Mouse (Mus musculus) liver, adult 2 months (tissue): ENCODE data around the gene Tdrd3. TPM values are rescaled to one million over a fixed set of nuclear protein-coding genes. Genes with fewer than 3 reads are reported as not detected.

Experiments
- DNase-seq: peaks from one replicate; pipeline ENCODE4 v3.0.0-alpha.2; 2011; ENCODE audit warnings: low read depth, low spot score; ENCODE audit errors: extremely low read depth
- H3K27ac ChIP-seq: fragments of 200-500 bp; replicated peaks from 2 replicates; pipeline ENCODE4 v1.5.1; 2012; ENCODE audit warnings: low read depth, mild to moderate bottlenecking, control low read depth, inconsistent platforms, low read length; ENCODE audit not compliant: insufficient read depth
- H3K27me3 ChIP-seq: fragments of 200-500 bp; 2 replicates; pipeline ENCODE4 v1.6.1; 2012; ENCODE audit warnings: mild to moderate bottlenecking, moderate library complexity, low read length, inconsistent platforms; ENCODE audit not compliant: control insufficient read depth, insufficient read depth
- H3K36me3 ChIP-seq: fragments of 200-500 bp; 2 replicates; pipeline ENCODE4 v1.6.1; 2012; ENCODE audit warnings: low read length, inconsistent platforms; ENCODE audit not compliant: control insufficient read depth, insufficient read depth
- H3K4me1 ChIP-seq: fragments of 200-500 bp; 2 replicates; pipeline ENCODE4 v1.6.1; 2011; ENCODE audit warnings: low read length; ENCODE audit not compliant: control insufficient read depth, insufficient read depth
- H3K4me3 ChIP-seq: fragments of 200-500 bp; 2 replicates; pipeline ENCODE4 v1.5.1; 2011; ENCODE audit warnings: low read depth, mild to moderate bottlenecking, control low read depth, low read length, moderate library complexity; ENCODE audit not compliant: insufficient read depth
- H3K79me2 ChIP-seq: fragments of 200-500 bp; 2 replicates; pipeline ENCODE4 v1.6.1; 2012; ENCODE audit warnings: inconsistent platforms, mild to moderate bottlenecking, low read length, moderate library complexity; ENCODE audit not compliant: control insufficient read depth, insufficient read depth
- H3K9ac ChIP-seq: fragments of 200-500 bp; 2 replicates; pipeline ENCODE4 v1.6.1; 2012; ENCODE audit warnings: low read depth, mild to moderate bottlenecking, control low read depth, inconsistent platforms, low read length
- CTCF ChIP-seq: fragments of 200-500 bp; IDR thresholded peaks from 2 replicates; pipeline ENCODE4 v1.5.1; 2011; ENCODE audit warnings: low read depth, low read length, control low read depth
- POLR2A ChIP-seq: fragments of 200-500 bp; IDR thresholded peaks from 2 replicates; pipeline ENCODE4 v1.6.1; 2011; ENCODE audit warnings: low read length, control low read depth; ENCODE audit not compliant: insufficient read depth; ENCODE audit errors: extremely low read depth
- WGBS: fragments of 180-500 bp; shearing (Covaris S2); methylation state at CpG from one replicate; pipeline ENCODE4 v1.1.7; 2018; 5-methylcytosine and 5-hydroxymethylcytosine counted together
- polyA plus RNA-seq: library from polyadenylated mRNA; depleted of rRNA; stranded (reverse); fragments of >200 nt; gene quantifications from 2 replicates; pipeline ENCODE4 v1.2.3, GENCODE M21; 2012
- total RNA-seq: library from RNA; depleted of rRNA; stranded (reverse); fragments of >200 nt; gene quantifications from 2 replicates; pipeline ENCODE4 v1.2.3, GENCODE M21; 2014

Tdrd3 gene
- total and polyA plus RNA-seq, 2 experiments, result 1.1 to 9.7 TPM

- H3K4me3 ChIP-seq, result no peak overlapping the region
- H3K4me1 ChIP-seq, result no peaks in the 10 kb centered on the region
- DNase-seq, result peak; percentile 9
- no peak overlapping the region for H3K9ac ChIP-seq
- TF ChIP-seq CTCF (no peak), POLR2A (no peak)
- WGBS, result 68% methylated on average over 9 of the region's 9 CpGs
- no peaks in the 10 kb centered on the region for H3K79me2 ChIP-seq
- no peaks in the 10 kb centered on the region for H3K36me3 ChIP-seq
- H3K27ac ChIP-seq, result no peak overlapping the region
- H3K27me3 ChIP-seq, result no peaks in the 10 kb centered on the region
Observed at GRCm38 (mm10) chr14:87563841-87564240, 147.4 kb downstream of the Tdrd3 start.

- Histone ChIP-seq H3K4me1 (no peaks in the 10 kb centered on the region), H3K36me3 (no peaks in the 10 kb centered on the region), H3K27ac (no peak overlapping the region), H3K9ac (no peak overlapping the region), H3K27me3 (no peaks in the 10 kb centered on the region), H3K79me2 (no peaks in the 10 kb centered on the region), H3K4me3 (no peak overlapping the region)
- DNase-seq, result no peak
- 31% methylated on average over 7 of the region's 7 CpGs for WGBS
- no peak for TF ChIP-seq CTCF
Observed at GRCm38 (mm10) chr14:87566211-87566610, 149.8 kb downstream of the Tdrd3 start.

GRCm38 (mm10) chr14:87567034-87567461, 150.6 kb downstream of the Tdrd3 start:
- Histone ChIP-seq H3K27ac (no peak overlapping the region), H3K4me1 (no peaks in the 10 kb centered on the region), H3K4me3 (no peak overlapping the region), H3K79me2 (no peaks in the 10 kb centered on the region), H3K9ac (no peak overlapping the region), H3K36me3 (no peaks in the 10 kb centered on the region), H3K27me3 (no peaks in the 10 kb centered on the region)
- no peak for TF ChIP-seq CTCF
- no peak for TF ChIP-seq POLR2A
- DNase-seq, result no peak
- whole genome bisulfite sequencing, result 27% methylated on average over 3 of the region's 3 CpGs

- Histone ChIP-seq H3K4me1 (no peaks in the 10 kb centered on the region), H3K27me3 (no peaks in the 10 kb centered on the region), H3K79me2 (no peaks in the 10 kb centered on the region), H3K36me3 (no peaks in the 10 kb centered on the region), H3K9ac (no peak overlapping the region), H3K27ac (no peak overlapping the region), H3K4me3 (no peak overlapping the region)
- TF ChIP-seq CTCF (no peak), POLR2A (no peak)
- 17% methylated on average over 20 of the region's 20 CpGs for WGBS
- no peak for DNase-seq
Observed at GRCm38 (mm10) chr14:87567626-87568446, 151.4 kb downstream of the Tdrd3 start.

- H3K79me2 ChIP-seq, result no peaks in the 10 kb centered on the region
- H3K27me3 ChIP-seq, result no peaks in the 10 kb centered on the region
- 26% methylated on average over 15 of the region's 15 CpGs for WGBS
- H3K27ac ChIP-seq, result no peak overlapping the region
- H3K4me3 ChIP-seq, result no peak overlapping the region
- no peak overlapping the region for H3K9ac ChIP-seq
- DNase-seq, result no peak
- no peaks in the 10 kb centered on the region for H3K36me3 ChIP-seq
- TF ChIP-seq CTCF (no peak), POLR2A (no peak)
- no peaks in the 10 kb centered on the region for H3K4me1 ChIP-seq
Observed at GRCm38 (mm10) chr14:87568447-87568908, 152.0 kb downstream of the Tdrd3 start.

- WGBS, result 83% methylated on average over 2 of the region's 2 CpGs
- H3K4me1 ChIP-seq, result no peaks in the 10 kb centered on the region
- no peak overlapping the region for H3K9ac ChIP-seq
- no peak for TF ChIP-seq POLR2A
- no peak for TF ChIP-seq CTCF
- no peaks in the 10 kb centered on the region for H3K27me3 ChIP-seq
- DNase-seq, result no peak
- no peak overlapping the region for H3K4me3 ChIP-seq
- H3K79me2 ChIP-seq, result no peaks in the 10 kb centered on the region
- no peaks in the 10 kb centered on the region for H3K36me3 ChIP-seq
- no peak overlapping the region for H3K27ac ChIP-seq
Observed at GRCm38 (mm10) chr14:87569471-87569870, 153.0 kb downstream of the Tdrd3 start.
